Mouse (Mus musculus) CD4-positive, CD25-positive, alpha-beta regulatory T cell, adult 2 months (primary cell): ENCODE results near the gene Acap1.
A peak's percentile ranks its signal among the peaks of the same experiment; 100 is the strongest.
"Not testable (repeated sequence)": the region's sequence is repeated elsewhere in the genome, so short reads cannot be mapped to it uniquely, and the experiment has no call there.

Source experiments
- DNase-seq: peaks from one replicate; pipeline ENCODE4 v3.0.0-alpha.2; 2012; ENCODE audit warnings: low read depth, low spot score

Acap1 gene

DNA sequence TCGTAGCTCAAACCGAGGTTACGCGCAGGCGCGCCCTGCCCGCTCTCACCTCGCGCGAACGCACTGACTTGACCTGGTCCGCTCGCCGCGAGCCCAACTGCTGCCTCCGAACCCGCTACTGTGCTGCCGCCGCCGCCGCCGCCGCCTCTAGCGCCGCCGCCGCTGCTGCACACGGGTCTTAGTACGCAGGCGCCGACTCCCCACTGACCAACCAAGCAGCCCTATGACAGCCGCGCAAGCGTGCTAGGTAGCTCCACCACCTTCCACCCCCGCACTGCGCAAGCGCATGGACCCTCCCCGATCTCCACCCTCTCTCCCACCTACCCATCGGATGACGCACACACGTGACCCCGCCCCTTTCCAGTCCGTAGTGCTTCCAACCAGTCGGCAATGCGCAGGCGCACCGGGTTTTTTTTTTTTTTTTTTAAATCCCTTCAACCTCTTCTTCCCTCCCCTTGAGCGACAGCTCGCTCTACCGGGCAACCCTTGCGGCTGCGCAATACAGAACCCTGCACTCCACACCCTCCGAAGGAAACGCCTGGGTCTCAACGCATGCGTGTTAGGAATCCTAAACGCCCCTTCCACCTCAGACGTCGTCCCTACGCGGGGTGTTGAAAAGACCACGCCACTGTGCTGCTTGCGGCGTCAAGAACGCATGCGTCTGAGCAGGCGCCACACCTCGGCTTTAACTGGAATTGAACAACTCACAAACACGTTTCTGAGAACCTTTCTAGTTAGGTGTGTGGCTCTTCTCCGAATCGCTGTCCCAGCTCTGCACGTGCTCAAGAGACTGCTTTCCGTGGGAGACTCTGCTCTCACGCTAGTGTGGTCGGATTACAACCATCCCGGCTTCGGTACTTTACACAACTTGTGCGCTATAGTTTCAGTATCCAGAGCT, 26.0 kb upstream of the Acap1 start, which contains the start of gene Eif5a:
TSS of gene Eif5a (minus strand) at position 845 of the 898 bp plus-strand sequence.
- DNase-seq, result peak; percentile 100

DNA sequence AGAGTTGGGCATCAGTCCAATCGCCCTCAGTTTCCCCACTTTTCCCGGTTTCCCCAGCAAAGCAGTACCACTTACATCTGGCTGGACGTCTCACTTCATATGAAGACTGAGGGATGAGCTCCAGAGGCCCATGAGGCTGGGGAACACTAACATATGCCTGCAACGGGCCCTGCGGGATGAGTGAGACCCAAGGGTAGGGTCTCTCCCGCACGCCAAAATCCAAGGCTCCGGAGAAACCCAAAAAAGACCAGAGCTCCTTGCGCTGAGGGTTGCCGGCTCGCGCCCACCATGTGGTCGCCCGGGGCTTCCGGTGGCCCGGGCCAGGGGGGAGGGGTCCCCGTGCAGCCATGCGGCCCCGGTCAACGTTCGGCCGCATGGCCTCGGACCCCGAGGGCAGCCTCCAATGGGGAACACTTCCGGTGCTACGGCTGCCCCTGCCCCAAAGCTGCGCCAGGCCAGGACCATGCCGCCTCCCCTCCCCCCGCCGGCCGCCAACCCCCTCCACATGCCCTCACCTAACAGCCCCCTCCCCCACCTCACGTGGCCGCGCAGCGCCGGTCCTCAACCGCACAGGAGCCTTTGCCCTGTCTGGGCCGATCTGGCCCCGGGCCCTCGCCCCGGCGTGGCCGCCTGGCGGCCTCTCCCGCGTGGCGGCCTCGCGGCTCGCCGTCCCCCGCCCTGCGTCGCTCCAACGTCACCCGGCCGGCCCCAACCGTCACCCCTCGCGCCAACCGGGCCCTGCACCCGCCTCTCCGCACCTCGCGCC, 25.1 kb upstream of the Acap1 start:
- peak; percentile 71 for DNase-seq

DNA sequence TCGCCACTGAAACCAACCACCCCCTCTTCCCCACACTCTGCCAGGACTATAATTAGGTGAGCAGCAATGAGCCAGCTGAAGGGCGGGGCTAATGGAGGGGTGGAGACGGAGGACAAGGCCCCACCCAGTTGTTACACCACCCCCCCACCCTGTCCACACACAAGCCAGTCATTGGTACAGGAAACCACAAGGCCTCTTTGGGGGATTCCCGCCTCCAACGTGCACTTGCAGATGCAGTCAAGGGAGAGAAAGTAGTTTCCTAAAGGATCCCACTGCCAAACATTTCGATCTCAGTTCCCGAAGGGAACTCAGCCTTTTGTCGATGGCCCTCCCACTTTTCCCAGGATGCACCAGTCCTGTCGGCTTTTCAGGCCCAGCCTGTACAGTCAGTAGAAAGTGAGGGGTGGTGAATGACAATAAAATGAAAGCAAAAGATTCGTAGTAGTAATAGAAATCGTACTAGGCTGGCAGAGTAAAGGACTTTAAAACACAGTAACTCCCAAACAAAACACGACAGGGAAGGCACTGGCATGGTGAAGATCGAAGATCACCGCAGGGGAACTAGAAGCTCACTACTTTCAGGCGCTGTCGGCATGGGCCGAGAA, 24.4 kb upstream of the Acap1 start:
- DNase-seq, result peak; percentile 93

DNA sequence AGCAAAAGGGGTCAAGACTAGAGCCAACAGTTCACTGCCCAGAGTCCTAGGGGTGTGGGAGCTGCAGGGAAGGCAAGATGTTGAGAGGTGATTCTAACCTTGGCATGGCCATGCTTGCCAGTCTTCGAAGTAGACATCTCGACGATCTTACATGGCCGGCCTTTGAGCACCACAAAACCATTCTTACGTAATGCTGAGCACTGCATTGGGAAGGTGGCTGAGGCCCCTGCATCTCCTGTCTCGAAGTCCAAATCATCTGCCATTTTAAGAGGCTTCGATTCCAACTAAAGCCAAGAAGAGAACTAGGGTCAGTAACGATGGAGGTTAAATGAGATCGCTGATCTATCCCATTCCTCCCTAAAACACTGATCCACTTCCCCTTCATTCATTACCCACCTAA, 23.7 kb upstream of the Acap1 start:
- no peak for DNase-seq

DNA sequence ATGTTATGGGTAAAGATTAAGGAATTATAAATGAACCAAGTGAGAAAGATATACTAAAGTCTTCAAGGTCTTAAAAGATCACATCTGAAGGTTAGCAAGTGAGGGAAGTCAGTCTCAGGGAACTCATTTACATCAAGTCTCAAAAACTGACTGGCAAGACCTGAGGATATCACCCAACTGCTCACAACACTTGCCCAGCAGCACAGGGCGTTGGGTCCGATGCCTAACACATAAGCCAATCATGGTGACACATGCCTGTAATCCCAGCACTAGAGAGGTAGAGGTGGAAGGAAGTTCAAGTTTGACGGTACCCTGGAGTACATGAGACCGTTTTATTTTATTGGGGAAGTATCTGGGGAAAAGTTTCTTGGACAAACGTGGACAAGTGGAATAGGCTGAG, 22.8 kb upstream of the Acap1 start:
- no peak for DNase-seq

DNA sequence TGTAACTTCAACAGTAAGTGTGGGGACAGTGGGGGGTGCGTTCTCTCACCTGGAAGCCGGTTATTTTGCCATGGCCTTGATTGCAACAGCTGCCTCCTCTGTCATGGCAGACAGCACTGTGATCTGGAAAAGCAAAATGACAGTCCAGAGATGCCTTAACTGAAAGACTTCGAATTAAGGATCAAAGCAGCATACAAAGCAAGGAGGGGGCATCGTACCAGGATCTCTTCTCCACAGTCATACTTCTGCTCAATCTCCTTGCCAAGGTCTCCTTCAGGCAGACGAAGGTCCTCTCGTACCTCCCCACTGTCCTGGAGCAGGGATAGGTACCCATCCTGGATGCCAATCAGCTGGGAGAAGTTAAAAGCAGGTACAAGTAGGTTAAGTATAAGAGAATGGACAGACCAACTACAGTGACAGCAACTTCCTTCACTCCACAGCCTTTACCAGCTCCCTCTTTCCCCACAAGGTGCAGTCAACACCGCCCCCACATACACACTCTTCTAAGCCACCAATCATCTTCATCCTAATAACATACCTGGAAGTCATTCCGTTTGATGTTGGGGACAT, 22.1 kb upstream of the Acap1 start:
- no peak for DNase-seq

DNA sequence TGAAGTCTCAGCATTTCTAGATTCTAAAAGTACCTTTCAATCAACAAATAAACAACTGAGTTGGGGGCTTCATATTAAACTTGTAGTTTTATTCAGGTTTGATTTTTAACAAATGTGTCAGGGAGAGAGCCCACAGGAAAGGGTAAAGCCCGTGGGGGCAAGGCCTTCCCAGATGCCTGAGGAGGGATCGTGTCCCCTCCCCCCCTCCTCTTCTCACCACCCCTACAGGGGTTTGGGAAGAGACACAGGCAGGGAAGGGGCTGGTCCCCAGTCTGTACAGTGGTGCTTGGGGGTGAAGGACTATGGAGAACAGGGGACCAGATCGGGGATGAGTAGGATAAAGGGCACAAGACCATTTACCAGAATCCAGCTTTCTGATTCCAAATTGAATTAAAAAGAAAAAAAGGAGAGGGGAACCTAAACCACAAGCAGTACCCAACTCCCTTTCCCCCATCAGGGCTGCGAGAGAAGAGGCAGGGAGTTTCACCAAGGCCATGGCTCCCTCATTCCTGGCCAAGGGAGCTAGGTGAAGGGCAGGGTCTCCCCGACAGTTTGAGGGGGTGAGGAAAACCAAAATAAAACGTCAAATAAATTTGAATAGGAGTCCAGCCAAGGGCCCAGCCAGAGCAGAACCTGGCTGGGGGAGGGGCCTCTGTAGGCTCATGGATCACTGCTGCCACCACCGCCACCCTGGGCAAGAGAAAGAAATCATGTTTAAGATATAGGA, 21.5 kb upstream of the Acap1 start:
- not testable (repeated sequence) for DNase-seq

DNA sequence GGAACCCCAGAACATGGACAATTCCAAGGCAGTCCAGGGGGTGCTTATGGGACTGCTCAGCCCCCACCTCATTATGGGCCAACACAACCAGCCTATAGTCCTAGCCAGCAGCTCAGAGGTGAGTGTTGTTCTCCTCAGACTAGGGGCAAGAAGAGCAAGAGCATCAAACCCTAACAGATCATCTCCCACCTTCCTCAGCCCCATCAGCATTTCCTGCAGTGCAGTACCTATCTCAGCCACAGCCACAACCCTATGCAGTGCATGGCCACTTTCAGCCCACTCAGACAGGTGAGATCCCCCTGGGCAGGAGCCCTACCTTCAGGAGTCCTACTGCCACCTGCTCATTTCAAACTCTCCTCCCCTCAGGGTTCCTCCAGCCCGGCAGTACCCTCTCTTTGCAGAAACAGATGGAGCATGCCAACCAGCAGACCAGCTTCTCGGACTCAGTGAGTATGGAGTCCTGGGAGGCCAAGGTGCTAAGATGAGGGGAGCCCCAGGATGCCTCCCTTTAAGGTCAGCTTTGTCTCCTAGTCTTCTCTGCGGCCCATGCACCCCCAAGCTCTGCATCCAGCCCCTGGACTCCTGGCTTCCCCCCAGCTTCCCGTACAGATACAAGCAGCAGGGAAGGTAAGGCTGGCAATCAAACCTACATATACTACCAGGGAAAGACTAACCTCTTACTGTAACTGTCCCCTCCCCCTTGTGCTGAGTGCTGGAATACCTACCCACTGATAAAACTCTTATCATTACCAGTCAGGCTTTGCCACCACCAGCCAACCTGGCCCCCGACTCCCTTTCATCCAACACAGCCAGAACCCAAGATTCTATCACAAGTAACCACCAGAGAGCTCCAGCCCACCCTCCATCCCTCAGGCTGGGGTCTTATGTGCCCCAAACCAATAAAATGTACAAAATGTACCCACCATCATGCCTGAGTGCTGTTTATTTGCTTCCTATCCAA, 20.6 kb upstream of the Acap1 start:
- DNase-seq, result no peak

DNA sequence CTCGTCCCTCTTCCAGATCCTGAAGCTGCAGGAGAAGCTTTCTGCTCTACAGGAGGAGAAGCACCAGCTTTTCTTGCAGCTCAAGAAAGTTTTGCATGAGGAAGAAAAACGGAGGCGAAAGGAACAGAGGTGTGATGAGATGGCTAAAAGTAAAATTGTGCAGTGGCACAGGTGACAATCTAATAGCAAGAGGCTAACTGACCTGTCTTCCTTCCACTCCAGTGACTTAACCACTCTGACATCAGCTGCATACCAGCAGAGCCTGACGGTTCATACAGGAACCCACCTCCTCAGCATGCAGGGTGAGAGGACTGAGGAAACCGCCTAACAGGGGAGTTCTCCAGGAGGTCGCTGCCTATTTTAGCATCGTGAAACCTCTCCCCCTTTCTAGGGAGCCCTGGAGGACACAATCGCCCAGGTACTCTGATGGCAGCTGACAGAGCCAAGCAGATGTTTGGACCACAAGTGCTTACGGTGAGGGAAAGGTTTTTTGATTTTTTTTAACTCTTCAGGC, 19.6 kb upstream of the Acap1 start:
- DNase-seq, result no peak

DNA sequence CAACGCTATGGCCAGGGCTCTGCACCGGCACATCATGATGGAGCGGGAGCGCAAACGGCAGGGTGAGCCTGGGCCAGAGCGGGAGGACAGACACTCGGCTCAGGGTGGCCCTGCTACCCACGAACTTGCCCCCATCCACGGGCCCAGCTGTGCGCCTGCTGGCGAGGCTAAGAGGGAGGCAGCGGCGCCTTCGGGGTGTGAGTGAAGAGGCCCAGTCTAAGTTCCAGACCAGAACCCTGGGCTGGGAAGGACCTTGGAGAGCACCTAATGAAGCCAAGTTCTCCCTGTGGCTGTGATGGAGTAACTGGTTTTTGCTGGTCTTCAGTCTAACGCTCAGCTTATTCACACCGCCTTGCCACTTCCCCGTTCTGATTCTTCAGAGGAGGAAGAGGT, 19.0 kb upstream of the Acap1 start:
- no peak for DNase-seq

DNA sequence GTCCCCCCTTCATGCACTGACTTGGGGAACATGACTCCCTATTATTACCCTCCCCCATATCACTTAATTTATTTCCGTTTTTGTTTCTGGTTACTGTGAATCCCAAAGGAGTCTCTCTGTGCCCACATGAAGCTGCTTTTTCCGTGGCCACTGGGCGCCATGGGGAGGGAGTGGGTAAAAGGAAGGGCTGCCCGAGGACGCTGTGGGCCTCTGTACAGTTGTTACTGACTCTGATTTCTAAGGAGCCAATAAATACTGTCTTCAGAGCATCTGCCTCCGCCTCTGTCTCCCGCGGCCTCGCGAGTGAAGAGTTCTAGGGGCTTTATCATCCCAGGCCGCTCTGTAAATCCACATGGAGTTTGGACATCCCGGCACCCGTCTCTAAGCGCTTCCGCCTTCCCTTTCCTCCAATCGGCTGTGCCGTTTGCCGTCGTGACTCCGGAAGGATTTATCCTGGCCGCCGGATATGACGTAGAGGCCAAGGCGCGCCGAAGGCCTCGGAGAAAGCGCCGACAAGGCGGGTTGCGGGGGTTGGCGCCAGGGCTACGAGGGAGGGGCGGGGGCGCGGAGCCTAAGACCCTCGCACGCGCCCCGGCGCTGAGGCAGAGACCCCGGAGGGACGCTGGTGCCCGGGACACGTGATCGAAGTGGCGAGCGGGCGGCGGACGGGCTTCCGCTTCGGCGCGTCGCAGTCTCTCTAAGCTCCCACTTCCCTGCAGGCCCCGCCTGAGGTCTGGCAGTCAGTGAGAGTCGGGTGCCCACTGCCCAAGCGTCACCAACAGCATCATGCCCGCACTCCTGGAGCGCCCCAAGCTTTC, 18.4 kb upstream of the Acap1 start, which contains the start of gene Gps2:
TSS of gene Gps2 (plus strand) at position 335 of the 818 bp plus-strand sequence.
- DNase-seq, result peak; percentile 95

DNA sequence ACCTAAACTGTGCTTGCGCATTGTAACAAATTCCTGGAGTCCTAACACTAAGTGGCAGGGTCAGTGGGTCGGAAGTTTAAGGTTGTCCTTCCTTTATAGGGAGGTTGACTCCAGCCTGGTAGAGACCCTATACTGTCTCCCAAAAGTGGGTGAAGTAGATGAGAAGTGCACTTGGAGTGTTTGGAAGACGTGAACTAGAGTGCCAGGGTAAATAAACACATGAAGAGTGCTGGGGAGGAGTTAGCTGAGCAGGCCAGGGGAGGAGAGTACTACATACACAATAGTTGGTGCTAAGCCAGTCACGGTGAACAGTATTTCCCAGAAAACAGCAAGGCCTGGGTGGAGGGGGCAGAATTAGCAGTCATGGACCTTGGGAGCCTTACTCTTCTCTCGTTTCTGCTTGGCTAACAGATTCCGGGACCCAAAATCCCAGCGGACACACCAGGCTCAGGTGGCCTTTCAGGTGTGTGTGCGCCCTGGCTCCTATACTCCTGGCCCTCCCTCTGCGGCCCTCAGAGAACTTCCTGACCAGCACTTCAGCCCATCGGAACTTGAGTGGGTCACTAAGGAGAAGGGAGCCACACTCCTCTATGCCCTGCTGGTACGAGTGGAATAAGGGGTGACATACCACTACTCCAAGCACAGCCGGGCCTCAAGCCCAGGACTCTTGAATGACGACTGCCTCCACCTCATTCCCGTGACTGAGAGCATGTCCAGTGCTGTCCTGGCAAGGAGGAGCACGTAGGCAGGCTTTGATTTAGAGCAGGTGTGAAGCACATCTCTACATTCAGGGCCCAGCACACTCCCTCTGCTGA, 17.6 kb upstream of the Acap1 start:
- no peak for DNase-seq

DNA sequence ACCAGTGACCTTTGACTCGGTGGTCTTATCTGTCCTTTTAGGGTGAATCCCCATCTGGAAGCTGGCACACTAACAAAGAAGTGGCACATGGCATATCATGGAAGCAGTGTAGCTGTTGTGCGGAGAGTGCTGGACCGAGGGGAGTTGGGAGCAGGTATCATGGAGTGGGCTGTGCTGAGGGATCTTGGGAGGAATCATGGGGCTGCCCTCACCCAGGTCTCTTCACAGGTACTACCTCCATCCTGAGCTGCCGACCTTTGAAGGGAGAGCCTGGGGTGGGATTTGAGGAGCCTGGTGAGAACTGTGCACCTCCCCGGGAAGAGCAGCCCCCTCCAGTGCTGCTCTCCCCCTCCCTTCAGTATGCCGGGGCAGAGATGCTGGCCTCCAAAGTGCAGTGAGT, 16.4 kb upstream of the Acap1 start:
- DNase-seq, result no peak

DNA sequence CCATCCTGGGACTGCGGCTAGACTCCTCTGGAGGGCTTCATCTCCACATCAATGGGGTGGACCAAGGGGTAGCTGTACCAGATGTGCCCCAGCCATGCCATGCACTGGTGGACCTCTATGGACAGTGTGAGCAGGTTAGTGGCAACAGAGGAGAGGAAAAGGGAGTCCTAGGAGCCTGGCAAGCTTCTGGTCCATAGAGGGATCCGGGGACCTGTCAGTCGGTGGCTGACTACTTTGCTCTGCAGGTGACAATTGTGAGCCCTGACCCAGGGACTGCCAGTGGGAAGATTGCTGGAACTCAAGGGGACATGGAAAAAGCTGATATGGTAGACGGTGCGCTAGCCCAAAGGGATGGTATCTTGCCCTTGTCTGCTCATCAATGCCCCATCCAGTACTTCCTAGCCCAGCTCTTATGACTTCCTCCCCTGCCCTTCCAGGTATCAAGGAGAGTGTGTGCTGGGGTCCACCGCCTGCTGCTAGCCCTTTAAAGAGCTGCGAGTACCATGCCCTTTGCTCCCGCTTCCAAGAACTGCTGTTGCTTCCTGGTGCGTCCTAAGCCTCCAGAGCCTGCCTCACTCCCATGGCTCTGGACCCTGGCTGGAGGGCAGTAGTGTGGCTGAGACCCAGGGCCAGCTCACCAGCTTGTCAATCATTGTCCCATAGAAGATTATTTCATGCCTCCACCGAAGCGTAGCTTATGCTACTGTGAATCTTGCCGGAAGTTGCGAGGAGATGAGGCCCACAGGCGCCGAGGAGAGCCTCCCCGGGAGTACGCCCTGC, 15.6 kb upstream of the Acap1 start:
- DNase-seq, result no peak

DNA sequence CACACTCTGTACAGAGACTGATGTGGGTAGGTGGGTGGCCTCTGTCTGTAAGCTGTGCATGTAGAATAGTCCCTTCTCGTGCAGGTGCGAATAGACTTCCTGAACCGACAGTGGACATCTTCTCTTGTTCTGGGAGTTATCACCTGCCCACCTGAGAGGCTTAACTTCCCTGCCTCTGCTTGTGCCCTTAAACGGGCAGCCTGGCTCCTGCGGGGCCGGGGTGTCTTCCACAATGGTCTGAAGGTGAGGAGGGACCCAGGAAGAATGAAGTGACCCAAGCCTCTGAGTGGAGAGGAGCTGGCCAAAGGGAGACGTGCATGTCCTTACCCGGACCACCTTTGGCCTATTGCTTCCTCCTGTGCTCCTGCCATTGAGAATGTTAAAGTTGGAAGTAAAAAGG, 14.8 kb upstream of the Acap1 start:
- no peak for DNase-seq

DNA sequence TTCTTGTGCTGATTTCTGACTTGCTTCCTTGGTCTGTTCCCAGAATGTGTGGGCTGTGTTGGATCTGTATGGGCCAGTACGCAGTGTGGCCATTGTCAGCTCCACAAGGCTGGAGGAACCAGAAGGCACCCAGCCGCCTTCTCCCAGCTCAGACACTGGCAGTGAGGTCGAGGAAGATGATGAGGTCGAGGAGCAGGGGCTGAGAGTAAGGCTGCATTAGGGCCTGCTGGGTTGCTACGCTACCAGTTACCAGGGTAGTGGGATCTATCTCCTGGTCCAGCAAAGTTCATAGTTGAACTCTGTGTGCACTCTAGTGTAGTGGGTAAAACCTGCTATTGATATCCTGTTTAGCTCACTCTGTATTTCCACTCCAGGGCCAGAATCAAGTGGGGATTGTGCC, 13.8 kb upstream of the Acap1 start:
- no peak for DNase-seq

DNA sequence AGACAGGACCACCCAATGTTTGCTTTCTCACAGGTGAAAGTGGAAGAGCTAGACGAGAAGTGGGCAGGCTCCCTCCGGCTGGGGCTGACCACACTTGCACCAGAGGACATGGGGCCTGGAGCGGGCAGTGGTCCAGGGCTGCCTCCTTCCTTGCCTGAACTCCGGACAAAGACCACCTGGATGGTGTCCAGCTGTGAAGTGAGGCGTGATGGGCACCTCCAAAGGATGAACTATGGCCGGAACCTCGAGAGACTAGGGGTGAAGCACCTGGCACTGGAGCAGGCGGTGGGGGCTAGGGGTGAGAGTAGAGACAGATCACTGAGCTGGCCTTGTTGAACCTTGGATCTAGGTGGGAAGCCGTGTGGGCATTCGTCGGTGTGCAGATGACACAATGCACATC, 13.3 kb upstream of the Acap1 start:
- DNase-seq, result no peak
